Mouse (Mus musculus) duodenum, adult 2 months (tissue): ENCODE measurements around the gene Olfr455. TPM values are rescaled to one million over a fixed set of nuclear protein-coding genes. Genes with fewer than 3 reads are reported as not detected.

Experiments used
- polyA plus RNA-seq: library from polyadenylated mRNA; depleted of rRNA; stranded (reverse); fragments of >200 nt; gene quantifications from 2 replicates; pipeline ENCODE4 v1.2.3, GENCODE M21; 2012; ENCODE audit warnings: low replicate concordance; rRNA removed

Olfr455 gene
- not detected in 2 replicates for polyA plus RNA-seq

GRCm38 (mm10) chr6:42547461-42547860, at the start of gene Olfr455:
Gene Olfr455, minus strand, starts transcription at chr6:42547587.

GRCm38 (mm10) chr6:42487114-42487513, 60.3 kb downstream of the Olfr455 start, which contains the start of gene Olfr456:
Gene Olfr456, minus strand, starts transcription at chr6:42487214.

Other genes with a start within 250 kb of the Olfr455 start
- 0.08 and 0.09 TPM in 2 replicates for gene Fam131b, start 222.9 kb downstream of the Olfr455 start, polyA plus RNA-seq
- 165 and 301 TPM in 2 replicates for gene Zyx, start 198.0 kb downstream of the Olfr455 start, polyA plus RNA-seq
- gene Epha1, start 174.3 kb downstream of the Olfr455 start, polyA plus RNA-seq = 30.8 and 60.3 TPM in 2 replicates
- gene Tas2r143, start 147.3 kb downstream of the Olfr455 start, polyA plus RNA-seq = not detected in 2 replicates
- not detected in 2 replicates for gene Tas2r135, start 142.2 kb downstream of the Olfr455 start, polyA plus RNA-seq
- not detected in 2 replicates for gene Tas2r126, start 113.1 kb downstream of the Olfr455 start, polyA plus RNA-seq
- not detected in 2 replicates for gene Olfr458, start 82.4 kb downstream of the Olfr455 start, polyA plus RNA-seq
- gene Olfr457, start 71.3 kb downstream of the Olfr455 start, polyA plus RNA-seq = not detected in 2 replicates
- gene Olfr456, start 60.4 kb downstream of the Olfr455 start, polyA plus RNA-seq = not detected in 2 replicates
- not detected in 2 replicates for gene Tcaf3, start 50.1 kb upstream of the Olfr455 start, polyA plus RNA-seq
- gene Tcaf2, start 97.7 kb upstream of the Olfr455 start, polyA plus RNA-seq = 2.0 and 3.3 TPM in 2 replicates
- 1.9 and 3.2 TPM in 2 replicates for gene Tcaf1, start 162.5 kb upstream of the Olfr455 start, polyA plus RNA-seq
- not detected in 2 replicates for gene Olfr453, start 191.8 kb upstream of the Olfr455 start, polyA plus RNA-seq
- not detected in 2 replicates for gene Olfr38, start 208.8 kb upstream of the Olfr455 start, polyA plus RNA-seq
- not detected in 2 replicates for gene Olfr452, start 237.5 kb upstream of the Olfr455 start, polyA plus RNA-seq